Mouse (Mus musculus) MEL (cell line): ENCODE results near the gene Ankrd36. TPM values are rescaled to one million over a fixed set of nuclear protein-coding genes. Genes with fewer than 3 reads are reported as not detected.
A peak's percentile ranks its signal among the peaks of the same experiment; 100 is the strongest.

Experiments used
- DNase-seq: peaks from one replicate; pipeline ENCODE4 v3.0.0; 2011; ENCODE audit warnings: low read depth, low spot score
- H3K27ac ChIP-seq: 2 replicates; pipeline ENCODE4 v1.5.1; 2012; ENCODE audit warnings: low read depth, mild to moderate bottlenecking, control low read depth, low read length, moderate library complexity; ENCODE audit not compliant: control insufficient read depth
- H3K27me3 ChIP-seq, 2 experiments: fragments of 150-350 bp in 1 of 2; sonication (generic) in 1 of 2; 2 replicates each; pipeline ENCODE4 v1.6.1; 2012; ENCODE audit warnings: low read length in 2 of 2, mild to moderate bottlenecking in 2 of 2, improper control_type of control experiment in 1 of 2, moderate library complexity in 1 of 2; ENCODE audit not compliant: insufficient read depth in 2 of 2, control insufficient read depth in 1 of 2
- H3K36me3 ChIP-seq, 2 experiments: 2 replicates each; pipeline ENCODE4 v1.6.1; 2012 to 2014; ENCODE audit warnings: low read length in 2 of 2, improper control_type of control experiment in 1 of 2, inconsistent platforms in 1 of 2, mild to moderate bottlenecking in 1 of 2; ENCODE audit not compliant: insufficient read depth in 2 of 2, control insufficient read depth in 1 of 2
- H3K4me1 ChIP-seq, 2 experiments: fragments of 150-350 bp in 1 of 2; sonication (generic) in 1 of 2; 2 replicates each; pipeline ENCODE4 v1.6.1; 2012; ENCODE audit warnings: low read length in 2 of 2, improper control_type of control experiment in 1 of 2, mild to moderate bottlenecking in 1 of 2; ENCODE audit not compliant: insufficient read depth in 2 of 2, control insufficient read depth in 1 of 2
- H3K4me3 ChIP-seq, 2 experiments: fragments of 150-350 bp in 1 of 2; sonication (generic) in 1 of 2; 2 replicates each; pipeline ENCODE4 v1.5.1; 2012; ENCODE audit warnings: low read depth in 2 of 2, low read length in 2 of 2, mild to moderate bottlenecking in 2 of 2, moderate library complexity in 2 of 2, control low read depth in 1 of 2, improper control_type of control experiment in 1 of 2; ENCODE audit not compliant: control insufficient read depth in 1 of 2, insufficient read depth in 1 of 2
- H3K79me2 ChIP-seq: 2 replicates; pipeline ENCODE4 v1.6.1; 2012; ENCODE audit warnings: mild to moderate bottlenecking, low read length, moderate library complexity; ENCODE audit not compliant: control insufficient read depth, poor library complexity, insufficient read depth
- H3K9ac ChIP-seq: 2 replicates; pipeline ENCODE4 v1.6.1; 2012; ENCODE audit warnings: low read depth, mild to moderate bottlenecking, control low read depth, low read length, moderate library complexity; ENCODE audit not compliant: control insufficient read depth, poor library complexity, severe bottlenecking
- H3K9me3 ChIP-seq: fragments of 150-350 bp; sonication (generic); replicated peaks from 2 replicates; pipeline ENCODE4 v1.6.1; 2012; ENCODE audit warnings: mild to moderate bottlenecking, low read length, improper control_type of control experiment, moderate library complexity; ENCODE audit not compliant: insufficient read depth
- BHLHE40 ChIP-seq: IDR thresholded peaks from 2 replicates; pipeline ENCODE4 v1.6.1; 2012; ENCODE audit warnings: low read depth, mild to moderate bottlenecking, inconsistent platforms, low read length, improper control_type of control experiment, borderline replicate concordance
- CHD2 ChIP-seq: IDR thresholded peaks from 2 replicates; pipeline ENCODE4 v1.6.1; 2011; ENCODE audit warnings: low read length, improper control_type of control experiment
- CTCF ChIP-seq, 3 experiments: IDR thresholded peaks in 2 of 3; conservative IDR thresholded peaks in 1 of 3; 2 replicates each; pipeline ENCODE4 v1.5.1; 2011 to 2012; ENCODE audit warnings: low read length in 3 of 3, low read depth in 2 of 3, mild to moderate bottlenecking in 2 of 3, improper control_type of control experiment in 1 of 3, inconsistent platforms in 1 of 3, mixed read lengths in 1 of 3, moderate library complexity in 1 of 3; ENCODE audit not compliant: control insufficient read depth in 1 of 3, insufficient read depth in 1 of 3, poor library complexity in 1 of 3, severe bottlenecking in 1 of 3
- E2F4 ChIP-seq: IDR thresholded peaks from 2 replicates; pipeline ENCODE4 v1.6.1; 2011; ENCODE audit warnings: low read depth, low read length, improper control_type of control experiment, borderline replicate concordance
- ELF1 ChIP-seq: IDR thresholded peaks from 2 replicates; pipeline ENCODE4 v1.6.1; 2014; ENCODE audit warnings: low read depth, mild to moderate bottlenecking, inconsistent platforms, low read length, improper control_type of control experiment, moderate library complexity
- GABPA ChIP-seq: IDR thresholded peaks from 2 replicates; pipeline ENCODE4 v1.6.1; 2012; ENCODE audit warnings: low read depth, mild to moderate bottlenecking, inconsistent platforms, low read length, improper control_type of control experiment, moderate library complexity
- GATA1 ChIP-seq: IDR thresholded peaks from 2 replicates; pipeline ENCODE4 v1.6.1; 2011; ENCODE audit warnings: low read depth, low read length, improper control_type of control experiment
- HCFC1 ChIP-seq: IDR thresholded peaks from 2 replicates; pipeline ENCODE4 v1.6.1; 2012; ENCODE audit warnings: low read depth, mild to moderate bottlenecking, inconsistent platforms, low read length, improper control_type of control experiment, moderate library complexity
- JUND ChIP-seq: IDR thresholded peaks from 2 replicates; pipeline ENCODE4 v1.6.1; 2011; ENCODE audit warnings: low read depth, mild to moderate bottlenecking, improper control_type of control experiment, low read length
- MAFK ChIP-seq: IDR thresholded peaks from 2 replicates; pipeline ENCODE4 v1.6.1; 2011; ENCODE audit warnings: low read depth, mild to moderate bottlenecking, low read length, improper control_type of control experiment, borderline replicate concordance
- MAX ChIP-seq: IDR thresholded peaks from 2 replicates; pipeline ENCODE4 v1.6.1; 2011; ENCODE audit warnings: low read length, improper control_type of control experiment
- MAZ ChIP-seq: IDR thresholded peaks from 2 replicates; pipeline ENCODE4 v1.6.1; 2012; ENCODE audit warnings: low read depth, mild to moderate bottlenecking, inconsistent platforms, low read length, improper control_type of control experiment
- MEF2A ChIP-seq: IDR thresholded peaks from 2 replicates; pipeline ENCODE4 v1.6.1; 2014; ENCODE audit warnings: low read depth, mild to moderate bottlenecking, inconsistent platforms, low read length, improper control_type of control experiment; ENCODE audit not compliant: poor library complexity, insufficient replicate concordance, severe bottlenecking; ENCODE audit errors: extremely low read depth
- MXI1 ChIP-seq: IDR thresholded peaks from 2 replicates; pipeline ENCODE4 v1.6.1; 2011; ENCODE audit warnings: mild to moderate bottlenecking, low read depth, low read length, improper control_type of control experiment
- MYC ChIP-seq: IDR thresholded peaks from 2 replicates; pipeline ENCODE4 v1.6.1; 2011; ENCODE audit warnings: low read depth, mild to moderate bottlenecking, low read length, improper control_type of control experiment, moderate library complexity
- NELFE ChIP-seq: IDR thresholded peaks from 2 replicates; pipeline ENCODE4 v1.6.1; 2011; ENCODE audit warnings: low read depth, low read length, improper control_type of control experiment
- NRF1 ChIP-seq: IDR thresholded peaks from 2 replicates; pipeline ENCODE4 v1.6.1; 2014; ENCODE audit warnings: low read depth, mild to moderate bottlenecking, inconsistent platforms, low read length, improper control_type of control experiment, moderate library complexity; ENCODE audit not compliant: poor library complexity, insufficient read depth, severe bottlenecking
- POLR2A ChIP-seq, 2 experiments: IDR thresholded peaks; 2 replicates each; pipeline ENCODE4 v1.6.1; 2011 to 2012; ENCODE audit warnings: low read length in 2 of 2, mild to moderate bottlenecking in 2 of 2, control low read depth in 1 of 2, improper control_type of control experiment in 1 of 2, low read depth in 1 of 2, moderate library complexity in 1 of 2; ENCODE audit not compliant: control insufficient read depth in 1 of 2, insufficient read depth in 1 of 2, poor library complexity in 1 of 2
- POLR2AphosphoS2 ChIP-seq: IDR thresholded peaks from 2 replicates; pipeline ENCODE4 v1.6.1; 2011; ENCODE audit warnings: low read length, improper control_type of control experiment
- POLR2AphosphoS5 ChIP-seq: IDR thresholded peaks from 2 replicates; pipeline ENCODE4 v1.6.1; 2012; ENCODE audit warnings: low read depth, borderline replicate concordance, mild to moderate bottlenecking, inconsistent platforms, low read length, moderate library complexity, mixed read lengths
- RAD21 ChIP-seq: IDR thresholded peaks from 2 replicates; pipeline ENCODE4 v1.6.1; 2011; ENCODE audit warnings: mild to moderate bottlenecking, low read depth, low read length, improper control_type of control experiment
- RCOR1 ChIP-seq: IDR thresholded peaks from 2 replicates; pipeline ENCODE4 v1.6.1; 2012; ENCODE audit warnings: low read depth, mild to moderate bottlenecking, inconsistent platforms, low read length, improper control_type of control experiment
- SMC3 ChIP-seq: IDR thresholded peaks from 2 replicates; pipeline ENCODE4 v1.6.1; 2011; ENCODE audit warnings: low read depth, low read length, improper control_type of control experiment
- TBP ChIP-seq: IDR thresholded peaks from 2 replicates; pipeline ENCODE4 v1.8.0; 2011; ENCODE audit warnings: low read depth, low read length, improper control_type of control experiment
- TCF12 ChIP-seq: IDR thresholded peaks from 2 replicates; pipeline ENCODE4 v1.6.1; 2014; ENCODE audit warnings: low read depth, mild to moderate bottlenecking, inconsistent platforms, low read length, improper control_type of control experiment, moderate library complexity
- UBTF ChIP-seq: IDR thresholded peaks from 2 replicates; pipeline ENCODE4 v1.6.1; 2012; ENCODE audit warnings: low read depth, mild to moderate bottlenecking, inconsistent platforms, low read length, improper control_type of control experiment, moderate library complexity, borderline replicate concordance; ENCODE audit not compliant: insufficient read depth
- ZC3H11A ChIP-seq: IDR thresholded peaks from 2 replicates; pipeline ENCODE4 v1.6.1; 2012; ENCODE audit warnings: low read depth, mild to moderate bottlenecking, inconsistent platforms, low read length, improper control_type of control experiment
- ZMIZ1 ChIP-seq: IDR thresholded peaks from 2 replicates; pipeline ENCODE4 v1.6.1; 2012; ENCODE audit warnings: low read depth, mild to moderate bottlenecking, inconsistent platforms, low read length, improper control_type of control experiment, moderate library complexity
- ZNF384 ChIP-seq: IDR thresholded peaks from 2 replicates; pipeline ENCODE4 v1.6.1; 2012; ENCODE audit warnings: low read depth, mild to moderate bottlenecking, inconsistent platforms, low read length, improper control_type of control experiment
- polyA plus RNA-seq, 2 experiments: library from polyadenylated mRNA; stranded (reverse) in 1 of 2; unstranded in 1 of 2; fragments of >175 nt in 1 of 2; fragments of >200 nt in 1 of 2; gene quantifications; 2 replicates each; pipeline versions ENCODE4 v1.2.1 to v1.2.4; 2012; ENCODE audit warnings: low replicate concordance in 2 of 2, low read depth in 1 of 2; ENCODE audit not compliant: insufficient read length in 2 of 2, insufficient read depth in 1 of 2, missing spikeins in 1 of 2
- total RNA-seq: library from RNA; depleted of rRNA; stranded (reverse); fragments of 300-350 nt; gene quantifications from 2 replicates; pipeline ENCODE4 v1.2.3, GENCODE M21; 2012

Gene Ankrd36
- total and polyA plus RNA-seq, 3 experiments = 3.2 to 3.4 TPM; not detected in 1

DNA sequence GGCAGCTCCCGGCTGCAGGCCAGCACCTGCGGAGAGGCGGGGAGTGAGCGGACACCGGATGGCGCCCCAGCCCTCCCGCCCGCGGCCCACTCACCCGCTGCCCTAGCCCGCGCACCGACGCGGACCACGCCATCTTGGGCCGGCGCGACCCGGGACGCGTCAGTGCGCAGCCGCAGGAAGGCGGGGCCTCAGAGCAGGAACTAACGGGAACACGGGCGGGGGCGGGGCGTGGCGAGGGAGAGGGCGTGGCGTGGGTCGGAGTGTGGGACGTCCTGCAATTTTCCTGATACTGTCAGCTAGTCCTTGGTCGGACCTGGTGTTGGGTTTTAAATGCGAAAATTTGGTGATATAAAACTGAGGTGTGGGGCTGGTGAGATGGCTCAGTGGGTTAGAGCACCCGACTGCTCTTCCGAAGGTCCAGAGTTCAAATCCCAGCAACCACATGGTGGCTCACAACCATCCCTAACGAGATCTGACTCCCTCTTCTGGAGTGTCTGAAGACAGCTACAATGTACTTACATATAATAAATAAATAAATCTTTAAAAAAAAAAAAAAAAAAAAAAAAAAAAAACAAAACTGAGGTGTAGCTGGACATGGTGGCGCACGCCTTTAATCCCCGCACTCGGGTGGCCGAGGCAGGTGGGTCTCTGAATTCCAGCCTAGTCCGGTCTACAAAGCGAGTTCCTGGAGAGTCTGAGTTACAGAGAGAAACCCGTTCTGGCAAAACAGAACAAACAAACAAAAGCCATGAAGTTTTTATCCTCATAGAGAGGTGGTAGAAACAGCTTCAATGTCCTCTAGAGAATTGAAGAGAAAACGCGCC lies 138.3 kb downstream of the Ankrd36 start:
- Histone ChIP-seq H3K9ac (peak overlapping the region; percentile 82), H3K27ac (no peak overlapping the region), H3K4me1 (peaks cover 3 to 7% of the 10 kb centered on the region in 2 experiments), H3K27me3 (no peaks in the 10 kb centered on the region), H3K4me3 (peak overlapping the region; percentile 81 to 100), H3K79me2 (peaks cover 20% of the 10 kb centered on the region), H3K36me3 (peaks cover 0 to 12% of the 10 kb centered on the region in 2 experiments; a peak in 2 of 4 replicates), H3K9me3 (no peaks in the 10 kb centered on the region)
- DNase-seq = peak; percentile 96
- TF ChIP-seq MXI1 (peak; percentile 73), POLR2A (IDR thresholded peaks at IDR 0.05; ENCODE audit: control insufficient read depth in 1 of 2, insufficient read depth in 1 of 2, low read depth in 1 of 2, low read length in 2 of 2, poor library complexity in 1 of 2) (peak; percentile 83 to 99; a peak in 3 of 4 replicates), MYC (0 out of 2 replicates have a peak, but pooled peaks have one; percentile 68), POLR2AphosphoS2 (peak; percentile 94), MAX (no peak), MAZ (peak; percentile 95), BHLHE40 (no peak), UBTF (no peak), ELF1 (peak; percentile 93), RCOR1 (no peak), CHD2 (no peak), TBP (peak; percentile 70), NRF1 (peak; percentile 97), ZNF384 (peak; percentile 81; the same call in 1 of the 2 replicates), HCFC1 (peak; percentile 74), ZMIZ1 (peak; percentile 94), NELFE (peak; percentile 98), ZC3H11A (no peak), RAD21 (no peak), TCF12 (peak; percentile 80)

DNA sequence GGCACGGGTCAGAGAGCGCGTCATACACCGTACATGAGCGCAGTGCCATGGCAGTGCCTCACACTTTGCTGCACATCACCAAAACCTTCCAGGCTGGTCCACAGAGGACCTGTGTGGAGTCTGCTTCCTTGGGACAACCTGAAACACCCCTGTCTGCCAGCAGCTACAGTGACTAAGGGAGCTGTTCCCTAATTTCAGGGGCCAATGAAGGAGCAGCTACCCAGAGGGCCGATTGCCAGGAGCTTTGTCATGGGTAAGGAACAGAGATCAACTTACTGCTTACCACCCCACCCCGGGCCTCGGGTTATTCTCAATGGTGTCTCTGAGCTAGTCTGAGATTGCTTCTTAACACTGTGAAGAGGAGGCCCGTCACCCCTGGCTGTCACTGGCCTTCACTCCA lies 145.7 kb downstream of the Ankrd36 start:
- Histone ChIP-seq H3K9ac (no peak overlapping the region), H3K36me3 (peaks cover 0 to 4% of the 10 kb centered on the region in 2 experiments; a peak in 2 of 4 replicates), H3K9me3 (no peaks in the 10 kb centered on the region), H3K79me2 (no peaks in the 10 kb centered on the region), H3K27me3 (no peaks in the 10 kb centered on the region), H3K4me3 (no peak overlapping the region), H3K27ac (no peak overlapping the region), H3K4me1 (no peaks in the 10 kb centered on the region)
- DNase-seq = no peak
- TF ChIP-seq MAFK (no peak), RCOR1 (no peak), ZMIZ1 (no peak), TBP (no peak), CHD2 (no peak), NELFE (no peak), NRF1 (no peak), E2F4 (no peak), MEF2A (no peak), UBTF (no peak), CTCF (IDR thresholded peaks at IDR 0.05 in 2 of 3, conservative IDR thresholded peaks at IDR 0.05 in 1 of 3; ENCODE audit: control insufficient read depth in 1 of 3, insufficient read depth in 1 of 3, low read depth in 2 of 3, low read length in 3 of 3, poor library complexity in 1 of 3, severe bottlenecking in 1 of 3) (no peak), JUND (no peak), GABPA (no peak), SMC3 (no peak), TCF12 (no peak), POLR2AphosphoS5 (no peak), GATA1 (no peak), POLR2AphosphoS2 (no peak; the same call in 1 of the 2 replicates)
